Mouse (Mus musculus) E14TG2a.4 (cell line): Measurements from ENCODE around the gene Mctp2.

Source experiments
- CTCF ChIP-seq: conservative IDR thresholded peaks from 2 replicates; pipeline ENCODE4 v1.5.1; 2014; ENCODE audit warnings: low read length
- NANOG ChIP-seq: IDR thresholded peaks from 2 replicates; pipeline ENCODE4 v1.6.1; 2014; ENCODE audit warnings: borderline replicate concordance, low read length, mixed read lengths
- POU5F1 ChIP-seq: IDR thresholded peaks from 2 replicates; pipeline ENCODE4 v1.6.1; 2014; ENCODE audit warnings: low read length, borderline replicate concordance

- TF ChIP-seq CTCF (no peak), POU5F1 (no peak), NANOG (no peak)
These were observed 227.5 kb downstream of the Mctp2 start for GRCm38 (mm10) chr7:72078896-72079295.
